ENCODE assay signal across 8 mouse cellular contexts in genomic region chr19:45076036-45076575, GRCm38 (mm10). TPM values are rescaled to one million over a fixed set of nuclear protein-coding genes. Genes with fewer than 3 reads are reported as not detected.
DNase-seq lines count a peak whose midpoint lies in the region; ATAC-seq and TF ChIP-seq lines count a peak whose summit lies in the region.

No protein-coding gene starts in this region.

- 13% methylated on average over 17 of the region's 17 CpGs for WGBS in lung, embryonic 16.5 days
- 9% methylated on average over 17 of the region's 17 CpGs for WGBS in limb, embryonic 12.5 days
- WGBS in neural tube, embryonic 15.5 days, result 7% methylated on average over 17 of the region's 17 CpGs

- no peaks in the 10 kb centered on the region for H3K9me3 ChIP-seq in lung, embryonic 16.5 days (ENCODE audit: control insufficient read depth, low read length)
- no peaks in the 10 kb centered on the region for H3K9me3 ChIP-seq in limb, embryonic 12.5 days
- H3K9me3 ChIP-seq in neural tube, embryonic 15.5 days (replicated peaks), result no peaks in the 10 kb centered on the region

- peak overlapping the region; percentile 90 for H3K9ac ChIP-seq in lung, embryonic 16.5 days (ENCODE audit: low read length)
- no peak overlapping the region for H3K9ac ChIP-seq in limb, embryonic 12.5 days (replicated peaks)
- H3K9ac ChIP-seq in neural tube, embryonic 15.5 days (replicated peaks), result 0 out of 2 replicates have a peak overlapping the region, but pooled peaks have one; percentile 26

- no peak for DNase-seq in lung, postnatal 4 days
- no peak for DNase-seq in cerebellum, postnatal 10 days
- no peak for DNase-seq in layer of hippocampus, postnatal 10 days (ENCODE audit: low spot score in 2 of 2)

- peak overlapping the region; percentile 88 for H3K4me2 ChIP-seq in lung, embryonic 16.5 days (ENCODE audit: low read depth, low read length)
- H3K4me2 ChIP-seq in limb, embryonic 12.5 days, result peak overlapping the region; percentile 96
- peak overlapping the region; percentile 99 for H3K4me2 ChIP-seq in neural tube, embryonic 15.5 days

- TF ChIP-seq POLR2A in embryonic fibroblast, embryonic 13.5 days (IDR thresholded peaks at IDR 0.05; ENCODE audit: low read depth, low read length), result no peak

- ATAC-seq in lung, embryonic 16.5 days (ENCODE audit: low read depth), result no peak
- ATAC-seq in limb, embryonic 12.5 days (ENCODE audit: insufficient number of reproducible peaks, insufficient read depth, low FRiP score, low TSS enrichment, low read depth), result no peak
- ATAC-seq in neural tube, embryonic 15.5 days (ENCODE audit: low FRiP score), result no peak
- no peak for ATAC-seq in granulocyte monocyte progenitor cell, adult 5-6 weeks (replicated peaks; ENCODE audit: poor library complexity, severe bottlenecking)

- TF ChIP-seq CTCF in embryonic fibroblast, embryonic 13.5 days (IDR thresholded peaks at IDR 0.05; ENCODE audit: borderline replicate concordance, insufficient read depth, low read length), result no peak

- peaks cover 43% of the 10 kb centered on the region for H3K27me3 ChIP-seq in lung, embryonic 16.5 days (ENCODE audit: control insufficient read depth, insufficient read depth, low read depth, low read length)
- H3K27me3 ChIP-seq in limb, embryonic 12.5 days, result peaks cover 74% of the 10 kb centered on the region
- peaks cover 79% of the 10 kb centered on the region for H3K27me3 ChIP-seq in neural tube, embryonic 15.5 days (replicated peaks)

- H3K4me1 ChIP-seq in lung, embryonic 16.5 days (replicated peaks; ENCODE audit: control insufficient read depth, insufficient read depth, low read length), result peaks cover 52% of the 10 kb centered on the region
- peaks cover 3% of the 10 kb centered on the region for H3K4me1 ChIP-seq in embryonic fibroblast, embryonic 13.5 days (ENCODE audit: control insufficient read depth, insufficient read depth, low read length)
- H3K4me1 ChIP-seq in limb, embryonic 12.5 days (replicated peaks), result peaks cover 61% of the 10 kb centered on the region
- peaks cover 55% of the 10 kb centered on the region for H3K4me1 ChIP-seq in neural tube, embryonic 15.5 days

- H3K4me3 ChIP-seq in lung, embryonic 16.5 days (ENCODE audit: low read length), result peak overlapping the region; percentile 76
- no peak overlapping the region; the same call in 1 of the 2 replicates for H3K4me3 ChIP-seq in embryonic fibroblast, embryonic 13.5 days (ENCODE audit: insufficient read depth, low read length)
- H3K4me3 ChIP-seq in limb, embryonic 12.5 days (replicated peaks), result peak overlapping the region; percentile 58
- peak overlapping the region; percentile 70 for H3K4me3 ChIP-seq in neural tube, embryonic 15.5 days (replicated peaks)

- no peaks in the 10 kb centered on the region for H3K36me3 ChIP-seq in lung, embryonic 16.5 days (ENCODE audit: control insufficient read depth, insufficient read depth, low read length)
- no peaks in the 10 kb centered on the region for H3K36me3 ChIP-seq in limb, embryonic 12.5 days
- no peaks in the 10 kb centered on the region for H3K36me3 ChIP-seq in neural tube, embryonic 15.5 days

- H3K27ac ChIP-seq in lung, embryonic 16.5 days (ENCODE audit: low read length), result peak overlapping the region; percentile 97
- H3K27ac ChIP-seq in embryonic fibroblast, embryonic 13.5 days (ENCODE audit: insufficient read depth, low read length), result peak overlapping the region; percentile 86; the same call in 1 of the 2 replicates
- H3K27ac ChIP-seq in limb, embryonic 12.5 days, result 0 out of 2 replicates have a peak overlapping the region, but pooled peaks have one; percentile 93
- no peak overlapping the region for H3K27ac ChIP-seq in neural tube, embryonic 15.5 days (replicated peaks)

RNA-seq across cellular contexts. Expression of gene Kazald1, which starts 1.1 kb away (rescaled TPM):
- polyA plus RNA-seq in lung, embryonic 16.5 days (2015; fragmentation: Nextera tagmentation; extraction: Ambion mirVana), result 6.8 and 9.8 TPM in 2 replicates
- polyA plus RNA-seq in embryonic fibroblast, embryonic 13.5 days (2011; ENCODE audit: insufficient read length, low read depth, missing spikeins), result 7.3 and 7.8 TPM in 2 replicates
- polyA plus RNA-seq in limb, embryonic 12.5 days (2016; fragmentation: Nextera tagmentation; extraction: Ambion mirVana), result 3.3 and 4.1 TPM in 2 replicates
- polyA plus RNA-seq in neural tube, embryonic 15.5 days (2015; fragmentation: Nextera tagmentation; extraction: Ambion mirVana), result 3.0 and 5.3 TPM in 2 replicates
- 1 to 10 TPM; 1.8 to 2.1 TPM for total RNA-seq in layer of hippocampus, postnatal 10 days (2021)
- not detected in 2 replicates for total RNA-seq in granulocyte monocyte progenitor cell, adult 5-6 weeks (2014; fragmentation: Nextera tagmentation)
- 0.69 TPM in 1 of 2 replicates, not detected in the other for total RNA-seq in granulocyte monocyte progenitor cell, adult 5-6 weeks (2017)

RNA-seq across cellular contexts. Expression of gene Sfxn3, which starts 28.8 kb away (rescaled TPM):
- 26.0 and 26.1 TPM in 2 replicates for polyA plus RNA-seq in lung, embryonic 16.5 days (2015; fragmentation: Nextera tagmentation; extraction: Ambion mirVana)
- 94.9 and 96.8 TPM in 2 replicates for polyA plus RNA-seq in embryonic fibroblast, embryonic 13.5 days (2011; ENCODE audit: insufficient read length, low read depth, missing spikeins)
- 18.3 and 19.2 TPM in 2 replicates for polyA plus RNA-seq in limb, embryonic 12.5 days (2016; fragmentation: Nextera tagmentation; extraction: Ambion mirVana)
- polyA plus RNA-seq in neural tube, embryonic 15.5 days (2015; fragmentation: Nextera tagmentation; extraction: Ambion mirVana), result 68.6 and 75.8 TPM in 2 replicates
- total RNA-seq in layer of hippocampus, postnatal 10 days (2021), result 100 to 1,000 TPM; 103 to 124 TPM
- total RNA-seq in granulocyte monocyte progenitor cell, adult 5-6 weeks (2014; fragmentation: Nextera tagmentation), result 10.5 and 21.1 TPM in 2 replicates
- 3.7 and 5.3 TPM in 2 replicates for total RNA-seq in granulocyte monocyte progenitor cell, adult 5-6 weeks (2017)

RNA-seq across cellular contexts. Expression of gene Pdzd7, which starts 30.6 kb away (rescaled TPM):
- 0.21 and 0.33 TPM in 2 replicates for polyA plus RNA-seq in lung, embryonic 16.5 days (2015; fragmentation: Nextera tagmentation; extraction: Ambion mirVana)
- 0.42 and 0.74 TPM in 2 replicates for polyA plus RNA-seq in embryonic fibroblast, embryonic 13.5 days (2011; ENCODE audit: insufficient read length, low read depth, missing spikeins)
- 0.20 and 0.56 TPM in 2 replicates for polyA plus RNA-seq in limb, embryonic 12.5 days (2016; fragmentation: Nextera tagmentation; extraction: Ambion mirVana)
- 1.5 and 2.6 TPM in 2 replicates for polyA plus RNA-seq in neural tube, embryonic 15.5 days (2015; fragmentation: Nextera tagmentation; extraction: Ambion mirVana)
- total RNA-seq in layer of hippocampus, postnatal 10 days (2021), result 1 to 10 TPM; 3.2 to 3.3 TPM
- 0.24 TPM in 1 of 2 replicates, not detected in the other for total RNA-seq in granulocyte monocyte progenitor cell, adult 5-6 weeks (2014; fragmentation: Nextera tagmentation)
- not detected in 2 replicates for total RNA-seq in granulocyte monocyte progenitor cell, adult 5-6 weeks (2017)
